Mouse (Mus musculus): ENCODE results near the gene Mki67.

DNA sequence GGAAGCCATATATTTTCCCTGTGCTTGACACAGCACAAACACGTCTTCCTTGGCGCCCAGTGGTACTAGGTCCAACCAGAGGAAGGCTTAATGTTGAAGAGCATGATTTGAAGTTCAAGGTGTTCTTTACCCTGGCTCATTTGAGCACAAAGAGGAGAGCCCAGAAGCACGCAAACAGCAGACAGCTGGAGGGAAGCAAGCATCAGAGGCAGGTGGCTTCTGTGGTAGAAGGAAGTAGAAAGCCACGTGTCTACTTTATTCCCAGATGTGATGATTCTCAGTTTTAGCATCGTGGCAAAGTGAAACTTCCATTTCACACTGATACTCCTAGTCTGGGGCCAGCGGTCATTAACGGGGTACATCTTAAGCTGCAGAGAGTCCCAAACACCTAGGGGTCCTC is 58.0 kb downstream of the Mki67 start:
- no peak for TF ChIP-seq CTCF (IDR thresholded peaks at IDR 0.05; ENCODE audit: control insufficient read depth, insufficient read depth, insufficient replicate concordance, low read depth, low read length)
- no peak for TF ChIP-seq POLR2A (IDR thresholded peaks at IDR 0.05; ENCODE audit: control insufficient read depth, low read depth, low read length)

All from testis, adult 2 months (tissue).